ENCODE assay signal across 8 mouse cellular contexts in genomic region chr7:112157584-112158315, GRCm38 (mm10). TPM values are rescaled to one million over a fixed set of nuclear protein-coding genes. Genes with fewer than 3 reads are reported as not detected.
DNase-seq lines count a peak whose midpoint lies in the region; ATAC-seq and TF ChIP-seq lines count a peak whose summit lies in the region.

No protein-coding gene starts in this region.

- H3K9ac ChIP-seq in intestine, embryonic 16.5 days (ENCODE audit: low read depth, low read length): peak overlapping the region; percentile 70

- no peaks in the 10 kb centered on the region for H3K9me3 ChIP-seq in intestine, embryonic 16.5 days (ENCODE audit: control insufficient read depth, low read length)

- H3K4me3 ChIP-seq in left cerebral cortex, adult 2 months: peak overlapping the region; percentile 56
- peak overlapping the region; percentile 55 for H3K4me3 ChIP-seq in intestine, embryonic 16.5 days (ENCODE audit: low read length)

- peak overlapping the region; percentile 87 for H3K27ac ChIP-seq in left cerebral cortex, adult 2 months
- peak overlapping the region; percentile 73 for H3K27ac ChIP-seq in intestine, embryonic 16.5 days (ENCODE audit: low read length)

- ATAC-seq in intestine, embryonic 16.5 days: peak; percentile 22

- no peaks in the 10 kb centered on the region for H3K36me3 ChIP-seq in intestine, embryonic 16.5 days (ENCODE audit: control insufficient read depth, insufficient read depth, low read length)

- DNase-seq in left cerebral cortex, adult 2 months (ENCODE audit: extremely low spot score in 1 of 2, low spot score in 2 of 2): no peak
- DNase-seq in left cerebral cortex, adult 11 months (ENCODE audit: low spot score): no peak
- peak; percentile 42 for DNase-seq in embryo, embryonic 10 days (ENCODE audit: low spot score)
- DNase-seq in lung, postnatal 10 days: peak; percentile 19
- no peak for DNase-seq in spleen, postnatal 4 days (ENCODE audit: low spot score in 2 of 2)
- DNase-seq in thymus, adult 18-20 months: no peak
- DNase-seq in frontal cortex, postnatal 14 days (ENCODE audit: low spot score in 2 of 2): no peak

- TF ChIP-seq CTCF in left cerebral cortex, adult 2 months (IDR thresholded peaks at IDR 0.05): no peak

- no peaks in the 10 kb centered on the region for H3K27me3 ChIP-seq in intestine, embryonic 16.5 days (replicated peaks; ENCODE audit: control insufficient read depth, insufficient read depth, low read length)

- H3K4me1 ChIP-seq in intestine, embryonic 16.5 days (ENCODE audit: control insufficient read depth, insufficient read depth, low read length): peaks cover 17% of the 10 kb centered on the region

- intact Hi-C loops in left cerebral cortex, adult 2 months (cut with DNase I): no loop called here

- peak overlapping the region; percentile 63 for H3K4me2 ChIP-seq in intestine, embryonic 16.5 days (ENCODE audit: low read depth, low read length)

- 13% methylated on average over 23 of the region's 23 CpGs for WGBS in intestine, embryonic 16.5 days

RNA-seq across cellular contexts. Expression of gene Dkk3, which starts 1.1 kb away (rescaled TPM):
- 100 to 1,000 TPM; 164 to 198 TPM for total RNA-seq in left cerebral cortex, adult 2 months (2021)
- 26.1 and 26.7 TPM in 2 replicates for polyA plus RNA-seq in intestine, embryonic 16.5 days (2015; fragmentation: Nextera tagmentation; extraction: Ambion mirVana)

Comparison
In these comparisons a context has a peak if more than half of its experiments do, and no peak if none do; other contexts are left out.
1. DNase-seq: peak in embryo, embryonic 10 days (single experiment) and lung, postnatal 10 days (single experiment); none in left cerebral cortex, adult 2 months (0 of 2), left cerebral cortex, adult 11 months (single experiment), spleen, postnatal 4 days (0 of 2), thymus, adult 18-20 months (0 of 2) and frontal cortex, postnatal 14 days (0 of 2).